Mouse (Mus musculus): ENCODE measurements around the gene Ophn1. TPM values are rescaled to one million over a fixed set of nuclear protein-coding genes. Genes with fewer than 3 reads are reported as not detected.

Ophn1 gene
- polyA plus RNA-seq, 1 experiment from 2014 or later = 42.2 TPM

DNA sequence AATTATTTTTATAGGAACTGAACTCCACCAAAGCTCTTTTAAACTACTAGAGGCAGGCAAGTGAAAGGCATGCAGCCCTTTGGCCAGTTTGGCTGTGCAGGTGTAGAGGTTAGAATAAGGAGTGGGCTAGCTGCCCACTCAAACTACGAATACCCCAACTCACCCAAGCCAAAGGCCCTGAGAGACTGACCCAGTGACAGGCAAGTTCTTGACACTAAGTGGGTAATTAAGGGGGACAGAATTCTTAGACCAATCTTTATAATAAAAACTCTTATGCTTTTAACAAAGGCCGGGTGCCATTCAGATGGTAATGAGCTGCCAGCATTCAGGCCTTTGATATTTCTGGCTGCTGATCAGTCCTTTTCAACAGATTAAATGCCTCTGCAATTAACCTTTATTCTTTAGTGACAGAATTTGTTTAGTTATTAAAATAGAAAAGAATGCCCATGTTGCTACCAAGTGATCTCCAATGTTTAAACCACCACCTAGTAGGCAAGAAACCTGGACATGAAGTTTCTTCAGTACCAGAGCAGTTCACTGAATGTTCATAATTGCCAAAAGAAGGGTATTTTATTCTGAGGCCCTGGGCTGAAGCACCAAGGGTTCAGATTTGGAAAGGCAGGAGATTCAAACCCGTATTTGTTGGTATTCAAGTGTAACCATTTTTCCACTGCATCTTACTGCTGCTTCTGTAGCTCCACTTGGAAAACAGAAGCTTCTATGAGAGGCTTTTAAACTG, 262.0 kb downstream of the Ophn1 start:
- no peak for DNase-seq
- no peak for ATAC-seq (ENCODE audit: low FRiP score, low TSS enrichment)
- WGBS = 36% methylated on average over 3 of the region's 3 CpGs

DNA sequence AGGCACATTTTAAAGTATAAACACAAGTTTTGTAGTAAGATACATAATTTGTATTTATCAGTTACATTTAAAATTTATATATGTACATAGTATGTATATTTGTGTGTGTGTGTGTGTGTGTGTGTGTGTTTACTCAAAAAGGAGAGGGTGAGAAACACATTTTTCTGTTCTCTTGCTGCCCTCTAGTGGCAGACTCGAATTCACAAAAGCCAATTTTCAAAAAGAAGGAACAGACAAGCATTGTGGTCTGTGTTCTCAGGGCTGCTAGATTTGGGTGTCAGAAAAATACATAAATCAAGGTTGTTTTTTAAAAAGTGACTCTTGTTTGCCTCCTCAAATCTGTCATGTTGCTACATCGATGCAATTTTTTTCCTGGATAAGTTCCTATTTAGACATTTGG, 272.0 kb downstream of the Ophn1 start:
- WGBS = 8% methylated on average over 2 of the region's 2 CpGs
- H3K36me3 ChIP-seq (ENCODE audit: control insufficient read depth, insufficient read depth, low read length) = no peaks in the 10 kb centered on the region
- H3K4me3 ChIP-seq (replicated peaks; ENCODE audit: low read depth, low read length) = no peak overlapping the region
- no peaks in the 10 kb centered on the region for H3K9me3 ChIP-seq (ENCODE audit: control insufficient read depth, low read length)
- ATAC-seq (ENCODE audit: low FRiP score, low TSS enrichment) (no peak), DNase-seq (peak; percentile 72)
- no peaks in the 10 kb centered on the region for H3K27me3 ChIP-seq (ENCODE audit: control insufficient read depth, insufficient read depth, low read length)
- H3K4me2 ChIP-seq (ENCODE audit: low read length) = no peak overlapping the region
- no peaks in the 10 kb centered on the region for H3K4me1 ChIP-seq (ENCODE audit: control insufficient read depth, insufficient read depth, low read length)
- no peak overlapping the region for H3K27ac ChIP-seq (replicated peaks; ENCODE audit: low read depth, low read length)
- no peak overlapping the region for H3K9ac ChIP-seq (replicated peaks; ENCODE audit: low read length)

More for the DNA sequence above, 262.0 kb downstream of the Ophn1 start:
- Histone ChIP-seq H3K36me3 (ENCODE audit: control insufficient read depth, insufficient read depth, low read length) (no peaks in the 10 kb centered on the region), H3K4me2 (ENCODE audit: low read length) (no peak overlapping the region), H3K27ac (replicated peaks; ENCODE audit: low read depth, low read length) (no peak overlapping the region), H3K4me1 (ENCODE audit: control insufficient read depth, insufficient read depth, low read length) (no peaks in the 10 kb centered on the region), H3K9ac (replicated peaks; ENCODE audit: low read length) (no peak overlapping the region), H3K4me3 (replicated peaks; ENCODE audit: low read depth, low read length) (no peak overlapping the region), H3K27me3 (ENCODE audit: control insufficient read depth, insufficient read depth, low read length) (no peaks in the 10 kb centered on the region), H3K9me3 (ENCODE audit: control insufficient read depth, low read length) (no peaks in the 10 kb centered on the region)

DNA sequence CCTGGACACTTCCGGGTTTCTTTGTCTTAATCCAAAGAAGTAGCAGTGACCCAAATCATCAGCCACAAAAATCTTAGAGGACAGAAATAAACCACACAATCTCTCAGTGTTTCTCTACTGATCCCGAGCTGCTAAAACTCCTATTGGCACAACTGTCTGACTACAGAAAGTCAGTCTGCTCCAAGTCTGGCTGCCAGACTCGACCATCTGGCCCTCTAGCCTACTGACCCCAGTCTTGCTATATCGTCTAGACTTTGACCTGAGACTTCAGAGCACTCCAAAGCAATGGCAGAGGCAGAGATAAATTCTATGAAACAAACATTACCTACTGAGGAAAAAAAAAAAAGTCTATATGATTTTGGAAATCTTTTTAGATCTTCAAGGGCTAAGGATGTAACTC, 273.4 kb downstream of the Ophn1 start:
- no peak for DNase-seq
- Histone ChIP-seq H3K9me3 (ENCODE audit: control insufficient read depth, low read length) (no peaks in the 10 kb centered on the region), H3K4me1 (ENCODE audit: control insufficient read depth, insufficient read depth, low read length) (no peaks in the 10 kb centered on the region), H3K27ac (replicated peaks; ENCODE audit: low read depth, low read length) (no peak overlapping the region), H3K27me3 (ENCODE audit: control insufficient read depth, insufficient read depth, low read length) (no peaks in the 10 kb centered on the region), H3K4me2 (ENCODE audit: low read length) (no peak overlapping the region), H3K9ac (replicated peaks; ENCODE audit: low read length) (no peak overlapping the region), H3K36me3 (ENCODE audit: control insufficient read depth, insufficient read depth, low read length) (no peaks in the 10 kb centered on the region), H3K4me3 (replicated peaks; ENCODE audit: low read depth, low read length) (no peak overlapping the region)
- 75% methylated on average over 4 of the region's 4 CpGs for WGBS
- ATAC-seq (ENCODE audit: low FRiP score, low TSS enrichment) = no peak

DNA sequence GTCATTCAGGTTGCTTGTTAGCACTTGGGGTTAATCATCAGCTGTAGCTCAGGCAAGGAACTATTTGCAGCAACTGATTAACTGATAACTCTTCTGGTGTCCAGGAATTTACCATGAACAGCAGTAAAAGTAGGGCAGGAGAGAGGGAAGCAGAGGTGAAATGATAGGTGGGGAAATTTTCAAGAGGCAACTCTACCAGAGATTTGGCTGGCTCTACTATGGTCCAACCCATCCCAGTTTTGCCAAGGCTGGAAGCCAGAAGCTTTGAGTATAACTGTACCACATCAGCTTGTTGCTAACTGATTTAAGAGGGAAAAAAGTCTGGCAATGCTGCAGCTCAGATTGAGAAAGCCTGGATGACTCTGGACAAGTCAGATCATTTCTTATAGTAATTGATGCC, 316.6 kb downstream of the Ophn1 start:
- no peaks in the 10 kb centered on the region for H3K9me3 ChIP-seq (ENCODE audit: control insufficient read depth, low read length)

DNA sequence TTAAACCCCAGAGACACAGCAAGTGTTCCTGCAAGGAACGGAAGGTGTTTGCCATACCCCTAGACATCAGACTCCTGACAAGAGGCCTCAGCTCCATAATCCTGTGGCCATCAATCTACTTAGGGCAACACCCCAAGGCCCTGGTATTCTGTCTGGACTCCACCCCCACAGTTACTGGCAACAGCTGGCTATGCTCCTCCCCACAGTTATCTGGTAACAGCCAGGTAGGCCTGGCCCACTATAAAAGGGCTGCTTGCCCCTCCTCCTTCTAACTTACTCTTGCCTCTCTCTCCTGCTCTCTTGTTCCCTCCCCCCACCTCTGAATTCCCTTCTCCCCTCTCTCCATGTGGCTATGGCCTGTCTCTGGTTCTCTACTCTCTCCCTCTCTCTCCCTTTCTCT, 344.4 kb downstream of the Ophn1 start:
- Histone ChIP-seq H3K27ac (replicated peaks; ENCODE audit: low read depth, low read length) (no peak overlapping the region), H3K9ac (replicated peaks; ENCODE audit: low read length) (no peak overlapping the region), H3K27me3 (ENCODE audit: control insufficient read depth, insufficient read depth, low read length) (no peaks in the 10 kb centered on the region), H3K9me3 (ENCODE audit: control insufficient read depth, low read length) (no peaks in the 10 kb centered on the region), H3K4me1 (ENCODE audit: control insufficient read depth, insufficient read depth, low read length) (no peaks in the 10 kb centered on the region), H3K4me3 (replicated peaks; ENCODE audit: low read depth, low read length) (no peak overlapping the region), H3K4me2 (ENCODE audit: low read length) (no peak overlapping the region), H3K36me3 (ENCODE audit: control insufficient read depth, insufficient read depth, low read length) (no peaks in the 10 kb centered on the region)
- 100% methylated on average over 1 of the region's 1 CpGs for WGBS
- ATAC-seq (ENCODE audit: low FRiP score, low TSS enrichment) (no peak), DNase-seq (no peak)

More for the DNA sequence above, 316.6 kb downstream of the Ophn1 start:
- DNase-seq = no peak
- ATAC-seq (ENCODE audit: low FRiP score, low TSS enrichment) = no peak
- no peak overlapping the region for H3K27ac ChIP-seq (replicated peaks; ENCODE audit: low read depth, low read length)
- H3K4me3 ChIP-seq (replicated peaks; ENCODE audit: low read depth, low read length) = no peak overlapping the region
- H3K4me1 ChIP-seq (ENCODE audit: control insufficient read depth, insufficient read depth, low read length) = no peaks in the 10 kb centered on the region
- H3K4me2 ChIP-seq (ENCODE audit: low read length) = no peak overlapping the region
- H3K9ac ChIP-seq (replicated peaks; ENCODE audit: low read length) = no peak overlapping the region
- no peaks in the 10 kb centered on the region for H3K36me3 ChIP-seq (ENCODE audit: control insufficient read depth, insufficient read depth, low read length)
- H3K27me3 ChIP-seq (ENCODE audit: control insufficient read depth, insufficient read depth, low read length) = no peaks in the 10 kb centered on the region

DNA sequence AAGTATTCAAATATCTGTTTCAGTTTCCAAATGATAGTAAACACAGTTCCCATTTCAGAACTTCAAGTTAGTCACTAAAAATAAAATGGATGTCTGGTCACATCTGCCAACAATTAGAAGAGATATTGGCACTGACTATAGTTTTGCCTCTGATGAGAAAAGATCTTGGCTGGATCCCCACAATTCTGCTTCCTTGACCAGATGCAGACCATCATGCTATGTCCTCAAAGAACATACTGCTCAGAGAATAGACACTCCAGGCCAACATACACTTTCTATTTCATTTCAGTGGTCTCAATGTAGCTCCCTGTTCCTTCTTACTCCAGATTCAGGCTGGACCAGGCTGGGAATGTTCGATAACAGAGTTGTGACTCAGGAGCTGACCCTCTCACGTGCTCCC, 375.5 kb downstream of the Ophn1 start:
- H3K36me3 ChIP-seq (ENCODE audit: control insufficient read depth, insufficient read depth, low read length) = no peaks in the 10 kb centered on the region
- ATAC-seq (ENCODE audit: low FRiP score, low TSS enrichment) (no peak), DNase-seq (no peak)
- no peak overlapping the region for H3K4me3 ChIP-seq (replicated peaks; ENCODE audit: low read depth, low read length)
- H3K9me3 ChIP-seq (ENCODE audit: control insufficient read depth, low read length) = no peaks in the 10 kb centered on the region
- no peaks in the 10 kb centered on the region for H3K27me3 ChIP-seq (ENCODE audit: control insufficient read depth, insufficient read depth, low read length)
- no peak overlapping the region for H3K4me2 ChIP-seq (ENCODE audit: low read length)
- H3K9ac ChIP-seq (replicated peaks; ENCODE audit: low read length) = no peak overlapping the region
- no peaks in the 10 kb centered on the region for H3K4me1 ChIP-seq (ENCODE audit: control insufficient read depth, insufficient read depth, low read length)
- 76% methylated on average over 2 of the region's 2 CpGs for WGBS
- no peak overlapping the region for H3K27ac ChIP-seq (replicated peaks; ENCODE audit: low read depth, low read length)

DNA sequence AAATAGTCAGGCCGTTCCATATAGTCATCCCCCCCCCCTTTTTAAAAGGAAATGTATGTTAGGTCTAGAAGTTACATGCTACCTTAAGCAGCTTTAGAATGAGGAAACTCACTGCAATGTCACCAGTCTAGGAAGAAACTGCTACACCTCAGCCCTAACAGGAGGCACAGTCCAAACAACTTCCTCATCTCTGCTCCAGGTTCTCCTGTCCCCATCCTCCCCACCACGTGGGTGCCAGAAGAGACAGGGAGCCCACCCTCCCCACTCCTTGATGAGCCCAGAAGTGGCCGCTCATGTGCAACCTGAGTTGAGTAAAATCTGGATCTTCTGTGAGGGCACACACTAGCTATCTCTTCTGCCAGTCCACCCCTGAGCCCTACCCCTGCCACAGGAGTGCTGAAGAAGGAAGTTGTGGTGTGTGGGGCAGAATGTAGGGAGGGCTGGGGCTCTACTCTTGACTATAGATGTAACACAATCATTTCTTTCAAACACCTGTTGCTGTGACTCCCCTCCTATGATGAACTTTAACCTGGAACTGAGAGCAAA, 376.4 kb downstream of the Ophn1 start:
- Histone ChIP-seq H3K4me1 (ENCODE audit: control insufficient read depth, insufficient read depth, low read length) (no peaks in the 10 kb centered on the region), H3K9ac (replicated peaks; ENCODE audit: low read length) (no peak overlapping the region), H3K4me2 (ENCODE audit: low read length) (no peak overlapping the region), H3K27me3 (ENCODE audit: control insufficient read depth, insufficient read depth, low read length) (no peaks in the 10 kb centered on the region), H3K36me3 (ENCODE audit: control insufficient read depth, insufficient read depth, low read length) (no peaks in the 10 kb centered on the region), H3K4me3 (replicated peaks; ENCODE audit: low read depth, low read length) (no peak overlapping the region), H3K27ac (replicated peaks; ENCODE audit: low read depth, low read length) (no peak overlapping the region), H3K9me3 (ENCODE audit: control insufficient read depth, low read length) (no peaks in the 10 kb centered on the region)
- ATAC-seq (ENCODE audit: low FRiP score, low TSS enrichment) = no peak
- no peak for DNase-seq
- 70% methylated on average over 3 of the region's 3 CpGs for WGBS

Small RNA genes within 50 kb of the gene (microRNA-seq; reads per million reads assigned to microRNA genes)
- not detected for gene Gm27554

Other genes starting within 250 kb of the Ophn1 start
- 14.5 and 21.4 TPM in 2 replicates for gene Yipf6, start 45.3 kb upstream of the Ophn1 start, polyA plus RNA-seq (2014; fragmentation: Nextera tagmentation; extraction: Ambion mirVana)
- gene Stard8, start 112.2 kb upstream of the Ophn1 start, polyA plus RNA-seq (2014; fragmentation: Nextera tagmentation; extraction: Ambion mirVana) = 1.5 and 4.8 TPM in 2 replicates
- 13.9 and 20.0 TPM in 2 replicates for gene Efnb1, start 245.1 kb upstream of the Ophn1 start, polyA plus RNA-seq (2014; fragmentation: Nextera tagmentation; extraction: Ambion mirVana)

All from midbrain, embryonic 14.5 days (tissue).